Mouse (Mus musculus) small intestine, adult 2 months (tissue): ENCODE data around the gene Cacna1a. TPM values are rescaled to one million over a fixed set of nuclear protein-coding genes. Genes with fewer than 3 reads are reported as not detected.

Experiments
- H3K27ac ChIP-seq: fragments of 200-500 bp; 2 replicates; pipeline ENCODE4 v1.5.1; 2012; ENCODE audit warnings: low read depth, low read length, control low read depth, inconsistent platforms; ENCODE audit not compliant: insufficient read depth
- H3K27me3 ChIP-seq: fragments of 200-500 bp; 2 replicates; pipeline ENCODE4 v1.6.1; 2012; ENCODE audit warnings: mild to moderate bottlenecking, moderate library complexity, low read length, inconsistent platforms; ENCODE audit not compliant: control insufficient read depth, insufficient read depth
- H3K36me3 ChIP-seq: fragments of 200-500 bp; 2 replicates; pipeline ENCODE4 v1.6.1; 2012; ENCODE audit warnings: mild to moderate bottlenecking, low read length, control low read depth, inconsistent platforms; ENCODE audit not compliant: control insufficient read depth, insufficient read depth
- H3K4me1 ChIP-seq: fragments of 200-500 bp; 2 replicates; pipeline ENCODE4 v1.6.1; 2012; ENCODE audit warnings: low read length, inconsistent platforms, mixed read lengths; ENCODE audit not compliant: control insufficient read depth, insufficient read depth, insufficient read length
- H3K4me3 ChIP-seq: fragments of 200-500 bp; 2 replicates; pipeline ENCODE4 v1.5.1; 2012; ENCODE audit warnings: low read depth, mild to moderate bottlenecking, control low read depth, inconsistent platforms, low read length, moderate library complexity
- CTCF ChIP-seq: fragments of 200-500 bp; IDR thresholded peaks from 2 replicates; pipeline ENCODE4 v1.5.1; 2012; ENCODE audit warnings: low read depth, mild to moderate bottlenecking, control low read depth, inconsistent platforms, low read length, moderate library complexity, mixed read lengths; ENCODE audit not compliant: insufficient replicate concordance, insufficient read length; ENCODE audit errors: extremely low read depth
- POLR2A ChIP-seq: fragments of 200-500 bp; IDR thresholded peaks from 2 replicates; pipeline ENCODE4 v1.6.1; 2012; ENCODE audit warnings: low read depth, mild to moderate bottlenecking, control low read depth, inconsistent platforms, low read length, moderate library complexity
- WGBS: fragments of 180-500 bp; shearing (Covaris S2); methylation state at CpG from one replicate; pipeline ENCODE4 v1.1.7; 2018; 5-methylcytosine and 5-hydroxymethylcytosine counted together
- polyA plus RNA-seq: library from polyadenylated mRNA; depleted of rRNA; stranded (reverse); fragments of >200 nt; gene quantifications from 2 replicates; pipeline ENCODE4 v1.2.3, GENCODE M21; 2012

Gene Cacna1a
- polyA plus RNA-seq, 1 experiment: 23.5 TPM

- Histone ChIP-seq H3K27ac (no peak overlapping the region), H3K4me1 (peaks cover 2% of the 10 kb centered on the region; the same call in 1 of the 2 replicates), H3K4me3 (no peak overlapping the region), H3K27me3 (peaks cover 8% of the 10 kb centered on the region; the same call in 1 of the 2 replicates), H3K36me3 (no peaks in the 10 kb centered on the region)
- 61% methylated on average over 5 of the region's 5 CpGs for WGBS
- TF ChIP-seq POLR2A (no peak), CTCF (no peak)
Observed at GRCm38 (mm10) chr8:84417840-84418239, 29.6 kb downstream of the Cacna1a start.

GRCm38 (mm10) chr8:84424426-84424825 is 36.2 kb downstream of the Cacna1a start:
- Histone ChIP-seq H3K4me3 (no peak overlapping the region), H3K4me1 (no peaks in the 10 kb centered on the region), H3K36me3 (no peaks in the 10 kb centered on the region), H3K27me3 (no peaks in the 10 kb centered on the region), H3K27ac (no peak overlapping the region)
- WGBS: 53% methylated on average over 3 of the region's 3 CpGs
- TF ChIP-seq CTCF (no peak), POLR2A (no peak)

- 93% methylated on average over 7 of the region's 7 CpGs for whole genome bisulfite sequencing
Observed at GRCm38 (mm10) chr8:84426087-84426486, 37.8 kb downstream of the Cacna1a start.

GRCm38 (mm10) chr8:84426582-84426981 is 38.3 kb downstream of the Cacna1a start:
- TF ChIP-seq POLR2A (no peak), CTCF (no peak)
- Histone ChIP-seq H3K36me3 (no peaks in the 10 kb centered on the region), H3K27me3 (no peaks in the 10 kb centered on the region), H3K4me1 (no peaks in the 10 kb centered on the region), H3K4me3 (no peak overlapping the region), H3K27ac (no peak overlapping the region)
- 90% methylated on average over 8 of the region's 8 CpGs for WGBS

More at GRCm38 (mm10) chr8:84426087-84426486, 37.8 kb downstream of the Cacna1a start:
- H3K4me3 ChIP-seq: no peak overlapping the region
- no peak for TF ChIP-seq CTCF
- no peak for TF ChIP-seq POLR2A
- H3K36me3 ChIP-seq: no peaks in the 10 kb centered on the region
- no peaks in the 10 kb centered on the region for H3K4me1 ChIP-seq
- H3K27ac ChIP-seq: no peak overlapping the region
- H3K27me3 ChIP-seq: no peaks in the 10 kb centered on the region

GRCm38 (mm10) chr8:84428034-84428433 is 39.8 kb downstream of the Cacna1a start:
- TF ChIP-seq POLR2A (no peak), CTCF (no peak)
- H3K27ac ChIP-seq: no peak overlapping the region
- H3K36me3 ChIP-seq: no peaks in the 10 kb centered on the region
- H3K4me1 ChIP-seq: no peaks in the 10 kb centered on the region
- H3K27me3 ChIP-seq: no peaks in the 10 kb centered on the region
- H3K4me3 ChIP-seq: no peak overlapping the region
- WGBS: 75% methylated on average over 5 of the region's 5 CpGs

GRCm38 (mm10) chr8:84429014-84429413 is 40.8 kb downstream of the Cacna1a start:
- no peak for TF ChIP-seq CTCF
- TF ChIP-seq POLR2A: no peak
- Histone ChIP-seq H3K36me3 (no peaks in the 10 kb centered on the region), H3K27me3 (no peaks in the 10 kb centered on the region), H3K4me1 (no peaks in the 10 kb centered on the region), H3K27ac (no peak overlapping the region), H3K4me3 (no peak overlapping the region)
- 46% methylated on average over 4 of the region's 4 CpGs for WGBS

- H3K4me1 ChIP-seq: no peaks in the 10 kb centered on the region
- no peaks in the 10 kb centered on the region for H3K27me3 ChIP-seq
- WGBS: 52% methylated on average over 5 of the region's 5 CpGs
- H3K4me3 ChIP-seq: no peak overlapping the region
- no peak overlapping the region for H3K27ac ChIP-seq
- TF ChIP-seq CTCF (no peak), POLR2A (no peak)
- no peaks in the 10 kb centered on the region for H3K36me3 ChIP-seq
Observed at GRCm38 (mm10) chr8:84429492-84429891, 41.3 kb downstream of the Cacna1a start.

GRCm38 (mm10) chr8:84435370-84435769 is 47.1 kb downstream of the Cacna1a start:
- TF ChIP-seq CTCF: no peak
- no peak for TF ChIP-seq POLR2A
- no peaks in the 10 kb centered on the region for H3K36me3 ChIP-seq
- no peak overlapping the region for H3K27ac ChIP-seq
- no peak overlapping the region for H3K4me3 ChIP-seq
- 52% methylated on average over 10 of the region's 10 CpGs for WGBS
- no peaks in the 10 kb centered on the region for H3K4me1 ChIP-seq
- H3K27me3 ChIP-seq: no peaks in the 10 kb centered on the region
